ENCODE assay signal across 21 mouse cellular contexts in the genomic region with DNA sequence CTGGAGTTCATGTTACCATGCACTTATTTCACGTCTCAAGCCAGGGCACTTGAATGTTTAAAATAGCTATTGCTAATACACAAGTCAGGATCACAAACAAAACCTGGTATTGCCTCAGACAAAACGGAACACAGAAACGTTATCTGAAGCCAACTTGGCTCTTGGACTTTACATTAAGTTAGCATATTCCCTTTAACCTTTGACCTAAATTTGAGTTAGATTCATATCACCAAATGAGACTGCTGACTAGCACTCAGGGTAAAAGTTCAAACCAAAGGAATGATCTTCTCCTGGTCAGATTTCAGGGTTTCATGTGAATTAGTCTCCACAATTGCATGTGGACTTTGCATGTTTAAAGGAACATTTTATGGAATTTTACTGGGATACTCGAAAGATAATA. TPM values are rescaled to one million over a fixed set of nuclear protein-coding genes. Genes with fewer than 3 reads are reported as not detected.
DNase-seq lines count a peak whose midpoint lies in the region; ATAC-seq and TF ChIP-seq lines count a peak whose summit lies in the region.
"Had no signal": no experiment of that assay in that cellular context is flagged by ENCODE, and none has a peak within 500 bp of the region (broad histone marks: within the 10 kb centered on the region; RNA-seq: fewer than 3 reads in every experiment).

No protein-coding gene starts in this region.

- peaks cover 4% of the 10 kb centered on the region for H3K4me1 ChIP-seq in intestine, embryonic 16.5 days (ENCODE audit: control insufficient read depth, insufficient read depth, low read length)
- H3K4me1 ChIP-seq in intestine, embryonic 15.5 days (replicated peaks): no peaks in the 10 kb centered on the region
- H3K4me1 ChIP-seq in intestine, postnatal 0 days (replicated peaks; ENCODE audit: control insufficient read depth, insufficient read depth, low read length): no peaks in the 10 kb centered on the region
- H3K4me1 ChIP-seq: forebrain, embryonic 10.5 days; hindbrain, embryonic 12.5 days had no signal

- no peak for ATAC-seq in intestine, embryonic 16.5 days
- no peak for ATAC-seq in intestine, embryonic 15.5 days
- peak; percentile 16; the same call in 1 of the 2 replicates for ATAC-seq in intestine, postnatal 0 days
- ATAC-seq: forebrain, embryonic 13.5 days; forebrain, embryonic 16.5 days; Patski had no signal

- no peak overlapping the region for H3K4me2 ChIP-seq in intestine, embryonic 16.5 days (ENCODE audit: low read depth, low read length)
- H3K4me2 ChIP-seq in intestine, embryonic 15.5 days (replicated peaks): no peak overlapping the region
- no peak overlapping the region for H3K4me2 ChIP-seq in intestine, postnatal 0 days (replicated peaks; ENCODE audit: low read depth)
- H3K4me2 ChIP-seq: forebrain, embryonic 13.5 days; heart, embryonic 11.5 days; hindbrain, embryonic 12.5 days; hindbrain, embryonic 15.5 days had no signal

- no peaks in the 10 kb centered on the region for H3K9me3 ChIP-seq in intestine, embryonic 16.5 days (ENCODE audit: control insufficient read depth, low read length)
- H3K9me3 ChIP-seq in intestine, embryonic 15.5 days: no peaks in the 10 kb centered on the region
- no peaks in the 10 kb centered on the region for H3K9me3 ChIP-seq in intestine, postnatal 0 days (ENCODE audit: control insufficient read depth)
- H3K9me3 ChIP-seq: forebrain, embryonic 10.5 days; forebrain, embryonic 13.5 days; hindbrain, embryonic 12.5 days; hindbrain, embryonic 15.5 days had no signal

- no peak overlapping the region for H3K4me3 ChIP-seq in intestine, embryonic 16.5 days (ENCODE audit: low read length)
- no peak overlapping the region for H3K4me3 ChIP-seq in intestine, embryonic 15.5 days (replicated peaks)
- H3K4me3 ChIP-seq in intestine, postnatal 0 days (ENCODE audit: low read depth, low read length): no peak overlapping the region
- H3K4me3 ChIP-seq: forebrain, embryonic 10.5 days; forebrain, embryonic 13.5 days; gastrocnemius, adult 2 months; hindbrain, embryonic 12.5 days; hindbrain, embryonic 15.5 days had no signal

- no peak for TF ChIP-seq CTCF in intestine, postnatal 0 days (IDR thresholded peaks at IDR 0.05; ENCODE audit: low read depth)

- no peak overlapping the region for H3K9ac ChIP-seq in intestine, embryonic 16.5 days (ENCODE audit: low read depth, low read length)
- H3K9ac ChIP-seq in intestine, embryonic 15.5 days: no peak overlapping the region
- H3K9ac ChIP-seq in intestine, postnatal 0 days (ENCODE audit: low read depth, low read length): no peak overlapping the region
- H3K9ac ChIP-seq: forebrain, embryonic 13.5 days; hindbrain, embryonic 12.5 days; hindbrain, embryonic 15.5 days had no signal

- H3K36me3 ChIP-seq in intestine, embryonic 16.5 days (ENCODE audit: control insufficient read depth, insufficient read depth, low read length): no peaks in the 10 kb centered on the region
- no peaks in the 10 kb centered on the region for H3K36me3 ChIP-seq in intestine, embryonic 15.5 days
- no peaks in the 10 kb centered on the region for H3K36me3 ChIP-seq in intestine, postnatal 0 days (ENCODE audit: control insufficient read depth, insufficient read depth)
- H3K36me3 ChIP-seq: forebrain, embryonic 10.5 days; hindbrain, embryonic 12.5 days; hindbrain, embryonic 15.5 days had no signal

- DNase-seq in NIH3T3 (ENCODE audit: low read depth): peak; percentile 35
- DNase-seq in adrenal gland, postnatal 4 days (ENCODE audit: low spot score in 2 of 2): no peak
- DNase-seq in lung, adult 18-20 months: no peak
- DNase-seq: adrenal gland, adult 2 months; adrenal gland, postnatal 14 days; cerebellum, adult 18-20 months; cerebellum, adult 9-10 months; cerebellum, postnatal 14 days; gastrocnemius, adult 2 months; gastrocnemius, postnatal 14 days; heart, adult 11 months had no signal

- no peaks in the 10 kb centered on the region for H3K27me3 ChIP-seq in intestine, embryonic 16.5 days (replicated peaks; ENCODE audit: control insufficient read depth, insufficient read depth, low read length)
- H3K27me3 ChIP-seq in intestine, embryonic 15.5 days (replicated peaks): no peaks in the 10 kb centered on the region
- H3K27me3 ChIP-seq in intestine, postnatal 0 days (replicated peaks; ENCODE audit: control insufficient read depth, insufficient read depth, low read length): no peaks in the 10 kb centered on the region
- H3K27me3 ChIP-seq: forebrain, embryonic 13.5 days; hindbrain, embryonic 12.5 days; hindbrain, embryonic 15.5 days had no signal

- H3K27ac ChIP-seq in intestine, embryonic 16.5 days (ENCODE audit: low read length): peak overlapping the region; percentile 20; the same call in 1 of the 2 replicates
- no peak overlapping the region for H3K27ac ChIP-seq in intestine, embryonic 15.5 days
- peak overlapping the region; percentile 76 for H3K27ac ChIP-seq in intestine, postnatal 0 days (ENCODE audit: low read depth, low read length)
- H3K27ac ChIP-seq: forebrain, embryonic 10.5 days; forebrain, embryonic 13.5 days; gastrocnemius, adult 2 months; hindbrain, embryonic 12.5 days; hindbrain, embryonic 15.5 days had no signal

- 34% methylated on average over 4 of the region's 4 CpGs for WGBS in intestine, embryonic 16.5 days
- 40% methylated on average over 4 of the region's 4 CpGs for WGBS in intestine, embryonic 15.5 days
- WGBS in intestine, postnatal 0 days: 17% methylated on average over 4 of the region's 4 CpGs

RNA-seq across cellular contexts. Expression of gene Tfg, which starts 5.1 kb away (rescaled TPM):
- 303 and 353 TPM in 2 replicates for polyA plus RNA-seq in intestine, embryonic 16.5 days (2015; fragmentation: Nextera tagmentation; extraction: Ambion mirVana)
- 225 and 226 TPM in 2 replicates for polyA plus RNA-seq in intestine, embryonic 15.5 days (2015; fragmentation: Nextera tagmentation; extraction: Ambion mirVana)
- 489 and 509 TPM in 2 replicates for polyA plus RNA-seq in intestine, postnatal 0 days (2015; fragmentation: Nextera tagmentation; extraction: Ambion mirVana)
- total RNA-seq in adrenal gland, postnatal 4 days (2021): 10 to 100 TPM; 71.2 to 78.4 TPM
